Mouse (Mus musculus) adrenal gland, postnatal 36 days (tissue): ENCODE measurements around the gene Plxnb2. TPM values are rescaled to one million over a fixed set of nuclear protein-coding genes. Genes with fewer than 3 reads are reported as not detected.
A peak's percentile ranks its signal among the peaks of the same experiment; 100 is the strongest.

ENCODE experiments used
- DNase-seq, 2 experiments: peaks; one replicate each; pipeline ENCODE4 v3.0.0; 2021; ENCODE audit warnings: mixed read lengths in 1 of 2
- microRNA-seq: library from miRNA; unstranded; fragments of <30 nt; microRNA quantifications from one replicate; pipeline ENCODE4 v1.2.0, GENCODE M21; 2021
- total RNA-seq, 2 experiments: library from RNA; stranded (reverse); gene quantifications; 2 replicates each; pipeline ENCODE4 v1.2.3; 2021

The Plxnb2 gene
- total RNA-seq, 2 experiments from 2014 or later, result 110 to 130 TPM

- DNase-seq, result no peak
Observed at GRCm38 (mm10) chr15:89127364-89127940, 53.1 kb downstream of the Plxnb2 start.

- no peak for DNase-seq
Observed at GRCm38 (mm10) chr15:89126622-89127021, 54.0 kb downstream of the Plxnb2 start.

GRCm38 (mm10) chr15:89125351-89125750 lies 55.2 kb downstream of the Plxnb2 start:
- DNase-seq, result no peak

DNA sequence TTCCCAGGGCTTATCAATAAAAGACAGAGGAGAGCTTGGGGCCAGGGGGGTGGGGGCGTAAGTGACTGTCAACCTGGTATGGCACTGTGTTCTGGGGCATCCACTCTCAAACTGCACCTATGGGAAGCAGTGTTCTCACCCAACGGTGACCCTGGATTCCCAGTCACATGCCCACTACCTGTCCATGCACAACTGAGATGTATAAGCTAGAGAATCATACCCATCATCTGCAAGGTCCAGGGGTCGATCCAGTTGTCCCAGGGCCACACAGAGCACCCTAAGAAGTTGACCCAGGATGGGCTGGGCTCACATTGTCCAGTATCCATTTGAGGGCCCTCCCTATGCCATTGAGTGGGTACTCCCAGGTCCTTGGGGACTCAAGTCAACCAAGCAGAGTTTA lies 56.3 kb downstream of the Plxnb2 start:
- DNase-seq, result no peak

- peak in 1 of 2 experiments; percentile 53 for DNase-seq
Observed at GRCm38 (mm10) chr15:89123595-89123994, 57.0 kb downstream of the Plxnb2 start.

- peak; percentile 95 to 96 for DNase-seq
Observed at GRCm38 (mm10) chr15:89122649-89123366, 57.8 kb downstream of the Plxnb2 start, which contains the start of gene Tubgcp6. Gene Tubgcp6 (minus strand): TSS chr15:89123112.

DNA sequence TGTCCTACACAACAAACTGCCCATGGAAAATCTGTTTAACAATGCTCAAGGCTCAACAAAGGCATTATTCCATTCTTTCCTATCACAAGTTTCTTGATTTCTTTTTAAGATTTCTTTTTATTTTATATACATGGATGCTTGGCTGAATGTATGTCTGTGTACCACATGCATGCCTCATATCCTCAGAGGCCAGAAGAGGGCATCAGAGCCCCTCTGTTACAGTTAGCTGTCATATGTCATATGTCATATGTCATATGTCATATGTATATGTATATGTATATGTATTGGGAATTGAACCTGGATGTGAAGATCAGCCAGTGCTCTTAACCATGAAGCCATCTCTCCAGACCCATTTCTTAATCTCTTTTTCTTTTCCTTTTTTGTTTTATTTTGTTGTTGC lies 62.6 kb downstream of the Plxnb2 start:
- DNase-seq, result no peak

GRCm38 (mm10) chr15:89110147-89110546 lies 70.4 kb downstream of the Plxnb2 start:
- DNase-seq, result peak; percentile 74 to 79

DNA sequence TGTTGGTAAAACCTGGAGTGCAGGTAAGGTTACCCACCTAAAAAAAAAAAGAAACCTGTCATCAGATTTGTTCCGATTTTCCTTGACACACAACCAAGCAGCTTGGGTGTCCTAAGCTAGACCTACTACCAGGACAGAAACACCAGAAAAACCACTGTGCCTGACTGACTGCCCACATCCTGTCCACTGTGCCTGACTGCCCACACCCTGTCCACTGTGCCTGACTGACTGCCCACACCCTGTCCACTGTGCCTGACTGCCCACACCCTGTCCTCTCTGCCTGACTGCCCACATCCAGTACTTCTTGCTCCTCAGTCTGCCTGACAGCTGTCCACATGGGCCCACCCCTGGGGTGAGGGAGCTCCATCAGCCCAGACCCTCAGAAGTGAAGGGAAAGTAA lies 73.6 kb downstream of the Plxnb2 start:
- DNase-seq, result no peak

GRCm38 (mm10) chr15:89106073-89106472 lies 74.5 kb downstream of the Plxnb2 start:
- DNase-seq, result no peak

Small RNA genes lying within 50 kb of the gene (microRNA-seq; reads per million reads assigned to microRNA genes)
- gene Mir6958 (not detected), gene Mir7118 (not detected)

Other genes with a start within 250 kb of the Plxnb2 start
- under 1 TPM in 1 of 2 experiments, not detected in 1; 0.46 TPM for gene Ttll8, start 226.4 kb downstream of the Plxnb2 start, total RNA-seq
- not detected for gene Mlc1, start 201.8 kb downstream of the Plxnb2 start, total RNA-seq
- gene Mov10l1, start 197.9 kb downstream of the Plxnb2 start, total RNA-seq, result not detected
- gene Panx2, start 121.1 kb downstream of the Plxnb2 start, total RNA-seq, result under 1 TPM; 0.56 to 0.99 TPM
- 10 to 100 TPM; 41.7 to 43.4 TPM for gene Trabd, start 105.7 kb downstream of the Plxnb2 start, total RNA-seq
- 10 to 100 TPM; 29.8 to 44.9 TPM for gene Selenoo, start 91.7 kb downstream of the Plxnb2 start, total RNA-seq
- 10 to 100 TPM; 13.4 to 16.4 TPM for gene Tubgcp6, start 57.7 kb downstream of the Plxnb2 start, total RNA-seq
- 10 to 100 TPM in 1 of 2 experiments, 1 to 10 TPM in 1; 9.9 to 14.3 TPM for gene Hdac10, start 52.1 kb downstream of the Plxnb2 start, total RNA-seq
- gene Mapk12, start 40.1 kb downstream of the Plxnb2 start, total RNA-seq, result 10 to 100 TPM in 1 of 2 experiments, 1 to 10 TPM in 1; 8.8 to 10.6 TPM
- 1 to 10 TPM; 2.5 to 3.7 TPM for gene Mapk11, start 31.2 kb downstream of the Plxnb2 start, total RNA-seq
- gene Dennd6b, start 15.7 kb upstream of the Plxnb2 start, total RNA-seq, result 1 to 10 TPM; 4.9 to 5.2 TPM
- gene Ppp6r2, start 30.8 kb upstream of the Plxnb2 start, total RNA-seq, result 10 to 100 TPM; 39.6 to 49.0 TPM
- gene Sbf1, start 134.5 kb upstream of the Plxnb2 start, total RNA-seq, result 10 to 100 TPM; 76.7 to 88.9 TPM
- gene Adm2, start 141.9 kb upstream of the Plxnb2 start, total RNA-seq, result not detected
- gene Miox, start 153.6 kb upstream of the Plxnb2 start, total RNA-seq, result not detected
- 10 to 100 TPM; 36.8 to 38.2 TPM for gene Lmf2, start 174.9 kb upstream of the Plxnb2 start, total RNA-seq
- 10 to 100 TPM; 83.1 to 87.5 TPM for gene Ncaph2, start 174.9 kb upstream of the Plxnb2 start, total RNA-seq
- 10 to 100 TPM; 29.7 to 32.4 TPM for gene Sco2, start 193.1 kb upstream of the Plxnb2 start, total RNA-seq
- gene Tymp, start 196.3 kb upstream of the Plxnb2 start, total RNA-seq, result under 1 TPM; 0.33 to 0.56 TPM
- not detected for gene Odf3b, start 198.5 kb upstream of the Plxnb2 start, total RNA-seq
- gene Klhdc7b, start 204.1 kb upstream of the Plxnb2 start, total RNA-seq, result not detected
- not detected for gene Syce3, start 229.7 kb upstream of the Plxnb2 start, total RNA-seq
- 100 to 1,000 TPM in 1 of 2 experiments, 10 to 100 TPM in 1; 84.6 to 143 TPM for gene Cpt1b, start 245.1 kb upstream of the Plxnb2 start, total RNA-seq
- 1 to 10 TPM; 1.3 to 1.4 TPM for gene C730034F03Rik, start 248.8 kb upstream of the Plxnb2 start, total RNA-seq
- gene Gm44502, start 248.9 kb upstream of the Plxnb2 start, total RNA-seq, result 1 to 10 TPM in 1 of 2 experiments, not detected in 1; 1.4 TPM
- gene Chkb, start 249.1 kb upstream of the Plxnb2 start, total RNA-seq, result 10 to 100 TPM; 57.8 to 63.2 TPM